Mouse (Mus musculus) frontal cortex, postnatal 25 days (tissue): Measurements from ENCODE around the gene Pnpla2.

Experiments used
- DNase-seq, 2 experiments: peaks; one replicate each; pipeline ENCODE4 v3.0.0; 2022; ENCODE audit warnings: low spot score in 2 of 2

Pnpla2 gene

GRCm38 (mm10) chr7:141447110-141447991, 7.6 kb upstream of the Pnpla2 start, which contains the start of gene Rplp2:
Gene Rplp2, plus strand, starts transcription at chr7:141447370.
- DNase-seq: peak; percentile 90 to 95

GRCm38 (mm10) chr7:141451928-141452327, 3.1 kb upstream of the Pnpla2 start:
- DNase-seq: no peak

- no peak for DNase-seq
Measured at GRCm38 (mm10) chr7:141453636-141454035, 1.4 kb upstream of the Pnpla2 start.

GRCm38 (mm10) chr7:141455610-141456314, 764 bp downstream of the Pnpla2 start:
- no peak for DNase-seq

- DNase-seq: no peak
Measured at GRCm38 (mm10) chr7:141456739-141457138, 1.7 kb downstream of the Pnpla2 start.

GRCm38 (mm10) chr7:141457236-141457635, 2.2 kb downstream of the Pnpla2 start:
- no peak for DNase-seq

- DNase-seq: no peak
Measured at GRCm38 (mm10) chr7:141457986-141458660, 3.1 kb downstream of the Pnpla2 start.

GRCm38 (mm10) chr7:141458661-141459060, 3.7 kb downstream of the Pnpla2 start:
- no peak for DNase-seq

GRCm38 (mm10) chr7:141459301-141459711, 4.3 kb downstream of the Pnpla2 start:
- DNase-seq: no peak

- no peak for DNase-seq
Measured at GRCm38 (mm10) chr7:141460001-141460390, 5.0 kb downstream of the Pnpla2 start.

- no peak for DNase-seq
Measured at GRCm38 (mm10) chr7:141460391-141461113, 5.6 kb downstream of the Pnpla2 start, which contains the start of gene Cracr2b. Gene Cracr2b, plus strand, starts transcription at chr7:141461094.

- DNase-seq: no peak
Measured at GRCm38 (mm10) chr7:141461521-141462332, 6.7 kb downstream of the Pnpla2 start.

GRCm38 (mm10) chr7:141462333-141462821, 7.4 kb downstream of the Pnpla2 start:
- no peak for DNase-seq

GRCm38 (mm10) chr7:141463824-141464602, 9.0 kb downstream of the Pnpla2 start:
- DNase-seq: no peak

- DNase-seq: no peak
Measured at GRCm38 (mm10) chr7:141464603-141465201, 9.7 kb downstream of the Pnpla2 start.

GRCm38 (mm10) chr7:141465388-141466044, 10.5 kb downstream of the Pnpla2 start:
- DNase-seq: no peak

- no peak for DNase-seq
Measured at GRCm38 (mm10) chr7:141466045-141466394, 11.0 kb downstream of the Pnpla2 start.

GRCm38 (mm10) chr7:141466607-141467148, 11.7 kb downstream of the Pnpla2 start:
- no peak for DNase-seq
